Mouse (Mus musculus): ENCODE measurements around the gene Fam214a. TPM values are rescaled to one million over a fixed set of nuclear protein-coding genes. Genes with fewer than 3 reads are reported as not detected.

The Fam214a gene
- polyA plus RNA-seq, 1 experiment: 43.2 TPM

DNA sequence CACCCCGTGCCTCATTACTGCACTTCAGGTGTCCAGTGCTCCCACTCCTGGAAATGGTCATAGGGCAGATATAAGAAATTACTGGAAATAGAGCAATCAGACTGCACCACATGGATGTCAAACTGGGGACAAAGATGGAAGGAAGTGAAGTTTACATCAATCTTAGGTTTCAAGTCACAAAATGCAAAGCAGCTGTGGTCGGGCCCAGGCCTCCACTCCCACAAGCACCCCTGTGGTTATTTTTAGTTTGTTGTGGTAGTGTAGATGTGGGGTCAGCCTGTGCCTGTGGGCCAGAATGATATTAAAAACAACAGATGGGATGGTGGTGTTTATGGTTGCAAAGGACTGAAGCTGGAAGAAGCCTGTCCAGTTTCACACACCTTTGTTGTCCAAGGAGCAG, 33.1 kb downstream of the Fam214a start:
- no peak for TF ChIP-seq POLR2A (IDR thresholded peaks at IDR 0.05; ENCODE audit: borderline replicate concordance, low read depth, low read length)
- no peak for TF ChIP-seq CTCF (IDR thresholded peaks at IDR 0.05; ENCODE audit: low read depth, low read length)
- Histone ChIP-seq H3K27ac (ENCODE audit: insufficient read depth, low read depth, low read length) (no peak overlapping the region), H3K4me3 (ENCODE audit: insufficient read depth, low read length) (no peak overlapping the region), H3K4me1 (ENCODE audit: control insufficient read depth, insufficient read depth, low read length) (peaks cover 22% of the 10 kb centered on the region)

GRCm38 (mm10) chr9:74988893-74989460, 36.3 kb downstream of the Fam214a start:
- Histone ChIP-seq H3K27ac (ENCODE audit: insufficient read depth, low read depth, low read length) (peak overlapping the region; percentile 87), H3K4me1 (ENCODE audit: control insufficient read depth, insufficient read depth, low read length) (peaks cover 30% of the 10 kb centered on the region)

GRCm38 (mm10) chr9:74989990-74990389, 37.3 kb downstream of the Fam214a start:
- Histone ChIP-seq H3K27ac (ENCODE audit: insufficient read depth, low read depth, low read length) (peak overlapping the region; percentile 58), H3K4me3 (ENCODE audit: insufficient read depth, low read length) (no peak overlapping the region), H3K4me1 (ENCODE audit: control insufficient read depth, insufficient read depth, low read length) (peaks cover 32% of the 10 kb centered on the region)
- no peak for TF ChIP-seq POLR2A (IDR thresholded peaks at IDR 0.05; ENCODE audit: borderline replicate concordance, low read depth, low read length)
- no peak for TF ChIP-seq CTCF (IDR thresholded peaks at IDR 0.05; ENCODE audit: low read depth, low read length)

More at GRCm38 (mm10) chr9:74988893-74989460, 36.3 kb downstream of the Fam214a start:
- no peak overlapping the region for H3K4me3 ChIP-seq (ENCODE audit: insufficient read depth, low read length)
- TF ChIP-seq POLR2A (IDR thresholded peaks at IDR 0.05; ENCODE audit: borderline replicate concordance, low read depth, low read length): no peak
- TF ChIP-seq CTCF (IDR thresholded peaks at IDR 0.05; ENCODE audit: low read depth, low read length): no peak

GRCm38 (mm10) chr9:74994611-74995257, 42.0 kb downstream of the Fam214a start:
- peaks cover 27% of the 10 kb centered on the region for H3K4me1 ChIP-seq (ENCODE audit: control insufficient read depth, insufficient read depth, low read length)
- no peak overlapping the region for H3K4me3 ChIP-seq (ENCODE audit: insufficient read depth, low read length)
- TF ChIP-seq CTCF (IDR thresholded peaks at IDR 0.05; ENCODE audit: low read depth, low read length): no peak
- H3K27ac ChIP-seq (ENCODE audit: insufficient read depth, low read depth, low read length): no peak overlapping the region

DNA sequence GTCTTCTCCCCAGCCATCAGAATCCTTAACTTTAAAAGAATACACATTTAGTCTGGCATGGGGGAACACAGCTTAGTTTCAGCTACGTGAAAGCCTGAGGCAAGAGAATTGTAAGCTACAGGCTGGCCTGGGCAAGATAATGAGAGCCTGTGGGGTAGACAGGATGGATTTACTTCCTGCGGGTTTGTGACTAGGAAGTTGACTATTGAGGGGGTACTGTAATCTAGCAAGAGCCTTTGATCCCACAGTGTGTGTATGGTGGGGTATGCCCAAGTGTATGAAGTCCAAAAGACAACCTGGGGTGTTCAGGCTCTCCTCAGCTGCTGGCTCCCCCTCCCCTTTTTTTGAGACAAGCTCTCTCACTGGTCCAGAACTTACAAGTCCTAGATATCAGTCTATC, 43.7 kb downstream of the Fam214a start:
- TF ChIP-seq CTCF (IDR thresholded peaks at IDR 0.05; ENCODE audit: low read depth, low read length) (no peak), POLR2A (IDR thresholded peaks at IDR 0.05; ENCODE audit: borderline replicate concordance, low read depth, low read length) (no peak)
- Histone ChIP-seq H3K4me1 (ENCODE audit: control insufficient read depth, insufficient read depth, low read length) (peaks cover 22% of the 10 kb centered on the region), H3K4me3 (ENCODE audit: insufficient read depth, low read length) (no peak overlapping the region), H3K27ac (ENCODE audit: insufficient read depth, low read depth, low read length) (no peak overlapping the region)

DNA sequence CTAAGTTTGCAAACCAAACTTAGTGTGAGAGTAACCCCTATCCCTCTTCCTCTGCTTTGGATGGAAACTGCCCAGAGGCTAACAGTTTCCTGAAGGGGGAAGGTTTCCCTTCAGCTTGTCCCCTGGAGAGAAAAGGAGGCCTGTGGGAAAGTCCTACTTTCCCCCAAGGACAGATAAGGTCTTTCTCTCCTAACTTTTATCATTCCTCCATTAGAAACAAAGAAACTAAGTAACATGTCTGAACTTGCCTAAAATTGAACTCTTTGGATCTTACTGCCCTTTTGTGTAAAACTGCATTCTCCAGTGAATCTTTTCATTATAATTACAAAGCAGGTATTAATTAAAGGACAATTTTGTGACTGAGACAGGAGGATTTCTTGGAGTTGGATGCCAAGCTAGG, 45.3 kb downstream of the Fam214a start:
- Histone ChIP-seq H3K4me3 (ENCODE audit: insufficient read depth, low read length) (no peak overlapping the region), H3K4me1 (ENCODE audit: control insufficient read depth, insufficient read depth, low read length) (peaks cover 17% of the 10 kb centered on the region), H3K27ac (ENCODE audit: insufficient read depth, low read depth, low read length) (no peak overlapping the region)
- TF ChIP-seq POLR2A (IDR thresholded peaks at IDR 0.05; ENCODE audit: borderline replicate concordance, low read depth, low read length): no peak
- TF ChIP-seq CTCF (IDR thresholded peaks at IDR 0.05; ENCODE audit: low read depth, low read length): no peak

- peaks cover 15% of the 10 kb centered on the region for H3K4me1 ChIP-seq (ENCODE audit: control insufficient read depth, insufficient read depth, low read length)
- H3K27ac ChIP-seq (ENCODE audit: insufficient read depth, low read depth, low read length): no peak overlapping the region
- no peak for TF ChIP-seq CTCF (IDR thresholded peaks at IDR 0.05; ENCODE audit: low read depth, low read length)
- TF ChIP-seq POLR2A (IDR thresholded peaks at IDR 0.05; ENCODE audit: borderline replicate concordance, low read depth, low read length): no peak
- H3K4me3 ChIP-seq (ENCODE audit: insufficient read depth, low read length): no peak overlapping the region
Observed at GRCm38 (mm10) chr9:75001006-75001405, 48.3 kb downstream of the Fam214a start.

GRCm38 (mm10) chr9:75001611-75002204, 49.0 kb downstream of the Fam214a start:
- TF ChIP-seq CTCF (IDR thresholded peaks at IDR 0.05; ENCODE audit: low read depth, low read length) (no peak), POLR2A (IDR thresholded peaks at IDR 0.05; ENCODE audit: borderline replicate concordance, low read depth, low read length) (no peak)
- H3K4me1 ChIP-seq (ENCODE audit: control insufficient read depth, insufficient read depth, low read length): peaks cover 12% of the 10 kb centered on the region
- H3K27ac ChIP-seq (ENCODE audit: insufficient read depth, low read depth, low read length): no peak overlapping the region
- H3K4me3 ChIP-seq (ENCODE audit: insufficient read depth, low read length): no peak overlapping the region

GRCm38 (mm10) chr9:75002262-75002661, 49.6 kb downstream of the Fam214a start:
- Histone ChIP-seq H3K4me1 (ENCODE audit: control insufficient read depth, insufficient read depth, low read length) (peaks cover 12% of the 10 kb centered on the region), H3K27ac (ENCODE audit: insufficient read depth, low read depth, low read length) (no peak overlapping the region), H3K4me3 (ENCODE audit: insufficient read depth, low read length) (no peak overlapping the region)
- TF ChIP-seq CTCF (IDR thresholded peaks at IDR 0.05; ENCODE audit: low read depth, low read length) (no peak), POLR2A (IDR thresholded peaks at IDR 0.05; ENCODE audit: borderline replicate concordance, low read depth, low read length) (no peak)

- Histone ChIP-seq H3K27ac (ENCODE audit: insufficient read depth, low read depth, low read length) (no peak overlapping the region), H3K4me3 (ENCODE audit: insufficient read depth, low read length) (no peak overlapping the region), H3K4me1 (ENCODE audit: control insufficient read depth, insufficient read depth, low read length) (0 out of 2 replicates have a peak, but pooled peaks cover 4% of the 10 kb centered on the region)
- TF ChIP-seq CTCF (IDR thresholded peaks at IDR 0.05; ENCODE audit: low read depth, low read length) (no peak), POLR2A (IDR thresholded peaks at IDR 0.05; ENCODE audit: borderline replicate concordance, low read depth, low read length) (no peak)
Observed at GRCm38 (mm10) chr9:75004203-75004602, 51.5 kb downstream of the Fam214a start.

Data from bone marrow macrophage, adult 2 months (primary cell).